Mouse (Mus musculus): ENCODE results near the gene Timm13. TPM values are rescaled to one million over a fixed set of nuclear protein-coding genes. Genes with fewer than 3 reads are reported as not detected.

Gene Timm13
- 57.5 to 75.0 TPM (median 69.9 TPM) in 4 replicates for total RNA-seq (2023)

DNA sequence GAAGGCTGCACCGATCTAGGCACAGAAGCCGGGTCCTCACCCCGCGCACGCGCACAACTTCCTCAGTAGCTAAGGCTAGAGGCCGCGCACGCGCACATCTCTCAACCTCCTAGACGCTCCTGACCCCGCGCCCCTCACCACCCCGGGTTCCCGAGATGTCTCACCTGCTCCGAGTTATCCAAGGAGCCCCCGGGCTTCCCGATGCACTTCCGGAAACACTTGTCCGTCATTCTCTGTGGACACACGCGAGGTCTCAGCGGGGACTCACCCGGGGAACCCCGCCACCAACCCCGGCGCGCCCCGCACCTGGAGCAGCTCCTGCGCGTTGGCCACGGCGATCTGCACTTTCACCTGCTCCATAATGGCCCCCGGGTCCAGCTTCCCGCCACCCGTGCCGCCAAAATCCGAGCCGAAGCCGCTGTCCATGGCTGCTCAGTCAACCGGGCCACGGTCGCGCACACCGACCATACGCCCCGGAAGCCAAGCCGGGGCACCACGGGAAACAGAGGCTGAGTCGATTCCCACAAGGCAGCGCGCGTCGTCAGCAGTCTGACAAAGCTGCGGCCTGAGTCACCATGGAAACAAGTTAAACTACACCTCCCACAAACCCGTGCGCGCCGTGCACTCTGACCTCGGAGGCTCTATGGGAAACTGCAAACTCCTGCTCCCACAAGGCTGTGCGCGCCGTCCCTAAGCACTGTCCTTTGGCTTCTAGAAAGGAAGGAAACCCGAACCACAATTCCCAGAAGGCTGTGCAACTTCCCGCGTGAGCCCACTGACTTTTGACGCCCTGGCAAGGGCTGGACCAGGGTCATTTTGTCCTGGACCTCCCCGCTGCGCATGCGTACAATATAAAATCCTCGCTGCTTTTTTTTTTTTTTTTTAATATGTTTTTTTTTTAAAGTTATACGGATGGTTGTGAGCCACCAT, at the start of gene Timm13:
Timm13 (minus strand) TSS at position 652 of the 930 bp plus-strand sequence.

DNA sequence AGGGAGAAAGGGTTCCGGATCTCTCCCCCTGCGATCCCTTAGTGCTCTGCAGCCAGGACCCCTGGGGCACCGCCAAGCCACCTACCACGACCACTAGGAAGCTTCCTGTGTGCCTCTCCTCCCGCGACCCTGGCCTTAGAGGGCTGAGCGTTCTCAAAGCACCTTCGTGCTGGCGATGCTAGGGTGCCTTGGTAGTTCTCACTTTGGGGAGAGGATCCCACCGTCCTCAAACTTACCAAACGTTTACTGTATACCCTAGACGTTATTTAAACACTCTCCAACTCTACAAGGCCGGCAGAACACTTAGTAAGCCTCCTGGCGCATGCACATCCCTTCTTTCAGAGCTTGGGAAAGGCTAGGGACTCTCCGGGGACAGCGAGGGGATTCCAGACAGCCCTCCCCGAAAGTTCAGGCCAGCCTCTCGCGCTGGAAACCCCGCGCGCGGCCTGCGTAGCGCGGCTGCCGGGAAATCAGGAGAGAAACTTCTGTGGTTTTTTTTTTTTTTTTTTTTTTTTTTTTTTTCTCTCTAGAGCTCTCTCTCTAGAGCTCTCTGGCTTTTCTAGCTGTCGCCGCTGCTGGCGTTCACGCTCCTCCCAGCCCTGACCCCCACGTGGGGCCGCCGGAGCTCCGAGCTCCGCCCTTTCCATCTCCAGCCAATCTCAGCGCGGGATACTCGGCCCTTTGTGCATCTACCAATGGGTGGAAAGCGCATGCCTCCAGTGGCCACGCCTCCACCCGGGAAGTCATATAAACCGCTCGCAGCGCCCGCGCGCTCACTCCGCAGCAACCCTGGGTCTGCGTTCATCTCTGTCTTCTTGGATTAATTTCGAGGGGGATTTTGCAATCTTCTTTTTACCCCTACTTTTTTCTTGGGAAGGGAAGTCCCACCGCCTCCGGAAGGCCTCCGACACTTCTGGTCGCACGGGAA, 28.8 kb upstream of the Timm13 start, which contains the start of gene Gadd45b:
Gadd45b (plus strand) TSS at position 775 of the 928 bp plus-strand sequence.

DNA sequence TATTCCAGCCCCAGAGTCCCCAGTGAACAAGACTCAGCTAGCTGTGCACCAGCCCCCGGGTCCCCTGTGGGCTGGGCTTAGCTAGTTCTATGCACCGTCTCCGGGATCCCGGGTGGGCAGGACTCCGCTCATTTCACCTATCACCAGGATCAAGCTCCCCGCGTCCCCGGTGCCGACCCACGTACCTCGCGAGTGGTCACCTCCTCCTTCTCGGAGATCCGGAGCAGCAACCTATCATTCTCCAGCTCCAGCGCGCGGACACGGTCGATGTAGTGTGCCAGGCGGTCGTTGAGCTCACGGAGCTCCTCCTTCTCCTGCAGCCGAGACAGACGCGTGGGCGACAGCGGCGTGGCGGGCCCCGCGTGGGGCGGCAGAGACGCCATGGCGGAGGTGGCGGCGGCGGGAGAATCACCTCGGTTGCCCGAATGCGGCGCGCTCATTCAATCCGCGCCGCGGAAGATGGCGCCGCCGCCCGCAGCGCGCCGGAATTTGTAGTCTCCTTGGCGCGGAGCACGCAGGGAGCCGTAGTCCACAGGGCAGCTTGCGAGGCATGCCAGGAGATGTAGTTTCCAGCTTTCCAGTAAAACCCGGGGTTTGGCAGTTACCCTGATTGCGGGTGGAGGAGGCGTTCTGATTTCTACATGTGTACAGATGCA, 17.1 kb upstream of the Timm13 start, which contains the start of gene Lmnb2:
Lmnb2 (minus strand) TSS at position 467 of the 656 bp plus-strand sequence.

DNA sequence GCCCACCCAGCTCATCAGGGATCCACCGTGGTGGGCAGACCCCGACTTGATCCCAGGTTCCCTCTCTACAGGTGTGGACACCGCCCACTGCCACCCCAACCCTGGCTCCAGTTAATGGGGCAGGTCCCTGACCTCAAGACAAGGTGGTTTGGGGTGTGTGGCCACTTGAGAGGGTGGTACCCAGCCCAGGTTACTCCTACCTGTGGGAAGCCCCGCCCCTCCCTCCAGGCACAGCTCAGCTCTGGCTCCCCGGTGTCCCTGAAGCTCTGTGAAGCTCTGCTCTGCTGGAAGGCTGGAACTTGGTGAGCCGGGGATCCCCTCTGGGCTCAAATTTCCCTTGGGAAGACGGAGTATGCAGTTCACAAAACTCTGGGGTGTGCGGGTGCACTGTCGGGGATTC, 29.2 kb downstream of the Timm13 start, which contains the start of gene Tmprss9:
Tmprss9 (plus strand) TSS at position 268 of the 400 bp plus-strand sequence.

DNA sequence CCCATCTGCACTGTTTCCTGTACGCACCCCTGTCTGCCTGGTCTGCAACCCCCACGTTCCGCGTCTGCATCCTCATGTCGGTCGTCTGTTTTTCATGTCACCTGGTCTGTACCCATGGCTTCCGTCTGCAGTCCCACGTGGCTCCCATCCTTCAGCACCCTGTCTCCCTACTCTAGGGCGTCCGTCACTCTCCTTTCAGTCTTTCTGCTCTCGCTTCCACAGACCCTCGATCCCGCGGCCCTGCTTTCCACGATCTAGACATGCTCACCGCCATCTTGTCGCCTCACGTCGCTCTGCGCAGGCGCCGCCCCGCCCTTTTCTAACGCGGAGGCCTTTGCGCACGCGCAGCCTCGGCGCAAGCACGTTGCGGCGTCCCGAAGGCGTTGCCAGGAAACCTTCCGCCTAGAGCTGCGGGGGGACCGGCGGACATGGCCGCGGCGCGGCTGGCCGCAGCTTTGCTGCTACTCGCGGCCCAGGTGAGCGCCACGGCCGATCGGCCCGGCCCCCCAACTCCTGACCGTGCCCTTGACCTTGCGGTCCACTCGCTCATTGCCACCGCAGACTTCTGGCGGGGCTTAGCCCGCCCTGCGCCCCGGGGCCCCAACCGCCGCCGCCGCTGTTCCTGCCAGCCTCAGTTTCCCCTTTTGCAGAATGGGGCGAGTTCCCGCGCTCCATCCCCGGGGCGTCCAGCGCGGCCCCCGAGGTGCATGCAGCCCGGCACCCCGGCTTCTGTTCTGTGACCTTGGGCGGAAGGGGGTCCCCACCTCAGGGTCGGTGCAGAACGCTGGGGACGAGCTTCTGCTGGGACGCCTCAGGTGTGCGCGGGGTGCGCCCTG, 45.6 kb downstream of the Timm13 start, which contains the start of the genes Lsm7 and Sppl2b:
Lsm7 (minus strand) TSS at position 297 of the 836 bp plus-strand sequence.
Sppl2b (plus strand) TSS at position 363 of the 836 bp plus-strand sequence.

Other genes starting within 250 kb of the Timm13 start
- 30.1 to 32.7 TPM (median 31.0 TPM) in 4 replicates for gene Btbd2, start 243.9 kb downstream of the Timm13 start, total RNA-seq (2023)
- gene Mknk2, start 222.9 kb downstream of the Timm13 start, total RNA-seq (2023), result 396 to 427 TPM (median 418 TPM) in 4 replicates
- gene Mob3a, start 199.0 kb downstream of the Timm13 start, total RNA-seq (2023), result 94.0 to 111 TPM (median 98.1 TPM) in 4 replicates
- gene Izumo4, start 198.8 kb downstream of the Timm13 start, total RNA-seq (2023), result 34.0 to 51.5 TPM (median 39.5 TPM) in 4 replicates
- 122 to 151 TPM (median 133 TPM) in 4 replicates for gene Ap3d1, start 158.7 kb downstream of the Timm13 start, total RNA-seq (2023)
- 69.2 to 82.9 TPM (median 74.7 TPM) in 4 replicates for gene Dot1l, start 145.8 kb downstream of the Timm13 start, total RNA-seq (2023)
- gene Sf3a2, start 102.8 kb downstream of the Timm13 start, total RNA-seq (2023), result 73.0 to 86.5 TPM (median 77.6 TPM) in 4 replicates
- 99.4 to 138 TPM (median 104 TPM) in 4 replicates for gene Plekhj1, start 102.3 kb downstream of the Timm13 start, total RNA-seq (2023)
- 1.4 to 2.0 TPM (median 1.6 TPM) in 4 replicates for gene Amh, start 95.7 kb downstream of the Timm13 start, total RNA-seq (2023)
- gene Jsrp1, start 87.5 kb downstream of the Timm13 start, total RNA-seq (2023), result not detected in 4 replicates
- gene Oaz1, start 74.3 kb downstream of the Timm13 start, total RNA-seq (2023), result 513 to 527 TPM (median 522 TPM) in 4 replicates
- gene Lingo3, start 56.9 kb downstream of the Timm13 start, total RNA-seq (2023), result not detected in 4 replicates
- 20.7 to 35.6 TPM (median 25.5 TPM) in 4 replicates for gene Lsm7, start 45.8 kb downstream of the Timm13 start, total RNA-seq (2023)
- 28.8 to 33.2 TPM (median 31.9 TPM) in 4 replicates for gene Sppl2b, start 45.7 kb downstream of the Timm13 start, total RNA-seq (2023)
- gene Tmprss9, start 29.1 kb downstream of the Timm13 start, total RNA-seq (2023), result not detected in 4 replicates
- gene Lmnb2, start 17.3 kb upstream of the Timm13 start, total RNA-seq (2023), result 11.6 to 13.6 TPM (median 12.6 TPM) in 4 replicates
- 39.7 to 58.7 TPM (median 48.3 TPM) in 4 replicates for gene Gadd45b, start 29.1 kb upstream of the Timm13 start, total RNA-seq (2023)
- 0.27 to 1.4 TPM (median 0.43 TPM) in 4 replicates for gene Gng7, start 114.0 kb upstream of the Timm13 start, total RNA-seq (2023)
- gene Diras1, start 124.7 kb upstream of the Timm13 start, total RNA-seq (2023), result not detected in 4 replicates
- gene Slc39a3, start 136.5 kb upstream of the Timm13 start, total RNA-seq (2023), result 11.2 to 15.3 TPM (median 11.6 TPM) in 4 replicates
- 61.8 to 68.8 TPM (median 65.7 TPM) in 4 replicates for gene Sgta, start 159.2 kb upstream of the Timm13 start, total RNA-seq (2023)
- gene Thop1, start 169.1 kb upstream of the Timm13 start, total RNA-seq (2023), result 13.8 to 17.5 TPM (median 15.7 TPM) in 4 replicates
- gene Creb3l3, start 197.9 kb upstream of the Timm13 start, total RNA-seq (2023), result not detected in 4 replicates
- 140 to 154 TPM (median 146 TPM) in 4 replicates for gene Map2k2, start 204.9 kb upstream of the Timm13 start, total RNA-seq (2023)
- 102 to 107 TPM (median 105 TPM) in 4 replicates for gene Zbtb7a, start 234.3 kb upstream of the Timm13 start, total RNA-seq (2023)

Data from B cell, adult 62 days (primary cell).